Mouse (Mus musculus) cerebellum, adult 11 months (tissue): Measurements from ENCODE around the gene Sult2a2.
"Not testable (repeated sequence)": the region's sequence is repeated elsewhere in the genome, so short reads cannot be mapped to it uniquely, and the experiment has no call there.

Experiments
- DNase-seq: peaks from one replicate; pipeline ENCODE4 v3.0.0; 2022

The Sult2a2 gene

DNA sequence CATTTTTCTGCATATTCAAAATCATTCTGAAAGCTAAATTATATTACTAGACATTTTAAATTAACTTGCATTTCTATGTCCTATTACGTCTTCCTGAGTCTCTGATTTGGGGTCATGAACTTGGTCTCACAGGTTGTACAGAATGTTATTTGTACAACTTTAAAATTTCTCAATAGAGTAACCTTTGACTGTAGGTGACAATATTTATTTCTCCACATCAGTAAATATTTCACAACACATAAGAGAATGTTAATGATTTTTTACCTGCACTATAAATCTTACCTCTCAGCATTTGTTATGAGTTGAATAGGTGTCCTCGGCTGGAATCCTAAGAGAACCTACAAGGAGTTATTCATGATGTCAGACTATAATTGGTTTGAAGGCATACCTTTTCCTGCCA lies at the start of gene Sult2a2:
TSS of gene Sult2a2 (plus strand) at position 301 of the 400 bp plus-strand sequence.
- not testable (repeated sequence) for DNase-seq

GRCm38 (mm10) chr7:13813913-13814312 lies 80.6 kb downstream of the Sult2a2 start:
- no peak for DNase-seq
